Mouse (Mus musculus): ENCODE data around the gene Rxfp4.

The Rxfp4 gene

GRCm38 (mm10) chr3:88651669-88652618, 998 bp downstream of the Rxfp4 start:
- DNase-seq = no peak

- DNase-seq = no peak
Observed at GRCm38 (mm10) chr3:88650713-88651504, 2.0 kb downstream of the Rxfp4 start.

- DNase-seq = no peak
Observed at GRCm38 (mm10) chr3:88649967-88650366, 3.0 kb downstream of the Rxfp4 start.

GRCm38 (mm10) chr3:88649186-88649585, 3.8 kb downstream of the Rxfp4 start:
- no peak for DNase-seq

- no peak for DNase-seq
Observed at GRCm38 (mm10) chr3:88648452-88649168, 4.3 kb downstream of the Rxfp4 start.

GRCm38 (mm10) chr3:88647779-88648413, 5.0 kb downstream of the Rxfp4 start:
- no peak for DNase-seq

- no peak for DNase-seq
Observed at GRCm38 (mm10) chr3:88647076-88647475, 5.9 kb downstream of the Rxfp4 start.

- DNase-seq = no peak
Observed at GRCm38 (mm10) chr3:88646426-88646995, 6.4 kb downstream of the Rxfp4 start.

GRCm38 (mm10) chr3:88645937-88646336, 7.0 kb downstream of the Rxfp4 start:
- DNase-seq = no peak

GRCm38 (mm10) chr3:88643078-88643477, 9.9 kb downstream of the Rxfp4 start:
- DNase-seq = no peak

GRCm38 (mm10) chr3:88640676-88641075, 12.3 kb downstream of the Rxfp4 start:
- peak; percentile 74 to 81 for DNase-seq

- DNase-seq = no peak
Observed at GRCm38 (mm10) chr3:88639239-88639638, 13.7 kb downstream of the Rxfp4 start.

GRCm38 (mm10) chr3:88637134-88637533, 15.8 kb downstream of the Rxfp4 start:
- DNase-seq = no peak

GRCm38 (mm10) chr3:88636555-88636986, 16.4 kb downstream of the Rxfp4 start:
- no peak for DNase-seq

GRCm38 (mm10) chr3:88635506-88636275, 17.3 kb downstream of the Rxfp4 start:
- DNase-seq = no peak

GRCm38 (mm10) chr3:88633056-88633455, 19.9 kb downstream of the Rxfp4 start:
- DNase-seq = no peak

- peak; percentile 40 to 44 for DNase-seq
Observed at GRCm38 (mm10) chr3:88631921-88632587, 20.9 kb downstream of the Rxfp4 start.

GRCm38 (mm10) chr3:88630849-88631341, 22.0 kb downstream of the Rxfp4 start:
- no peak for DNase-seq

GRCm38 (mm10) chr3:88630018-88630417, 22.9 kb downstream of the Rxfp4 start:
- no peak for DNase-seq

- no peak for DNase-seq
Observed at GRCm38 (mm10) chr3:88629244-88629643, 23.7 kb downstream of the Rxfp4 start.
